Mouse (Mus musculus): ENCODE measurements around the gene Armc8. TPM values are rescaled to one million over a fixed set of nuclear protein-coding genes. Genes with fewer than 3 reads are reported as not detected.

Gene Armc8
- total RNA-seq, 1 experiment: 25.7 TPM

DNA sequence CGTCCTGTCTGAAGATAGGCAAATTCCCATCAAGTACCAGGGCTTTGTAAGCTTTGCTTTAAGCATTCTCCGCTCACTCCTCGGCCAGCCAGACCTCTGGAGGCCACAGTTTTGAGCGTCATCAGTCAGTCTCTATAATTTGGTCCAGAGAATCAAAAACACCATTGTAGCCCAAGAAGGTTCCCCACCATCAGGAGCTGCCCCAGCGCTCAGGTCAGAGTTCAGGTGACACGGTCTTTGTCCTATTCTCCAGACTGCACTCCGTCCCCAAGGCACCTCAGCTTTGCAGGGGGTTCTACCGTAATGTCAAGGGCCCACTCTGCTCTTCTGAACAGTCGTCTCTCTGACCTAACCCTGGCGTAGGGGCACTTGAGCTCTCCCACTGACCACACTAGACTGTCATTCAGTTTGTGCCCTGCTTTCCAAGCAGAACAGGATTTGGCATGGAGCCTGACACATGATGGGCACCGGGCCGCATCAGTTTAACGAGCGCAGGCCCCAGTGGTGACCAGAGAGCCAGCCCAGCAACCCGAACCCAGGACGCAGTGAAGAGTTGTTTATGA lies 133.0 kb downstream of the Armc8 start:
- H3K27ac ChIP-seq (ENCODE audit: insufficient read depth, low read depth, low read length, poor library complexity, severe bottlenecking): no peak overlapping the region
- H3K9ac ChIP-seq (ENCODE audit: insufficient read depth, low read depth, low read length, poor library complexity, severe bottlenecking): peak overlapping the region; percentile 74; the same call in 1 of the 2 replicates
- TF ChIP-seq HCFC1 (IDR thresholded peaks at IDR 0.05; ENCODE audit: borderline replicate concordance, insufficient read depth, low read length) (no peak), ZNF384 (IDR thresholded peaks at IDR 0.05; ENCODE audit: low read depth, low read length) (no peak), CHD2 (IDR thresholded peaks at IDR 0.05; ENCODE audit: low read depth, low read length) (no peak), ZC3H11A (IDR thresholded peaks at IDR 0.05; ENCODE audit: borderline replicate concordance, low read depth, low read length) (no peak), MAFK (IDR thresholded peaks at IDR 0.05; ENCODE audit: insufficient read depth, low read depth, low read length) (no peak)
- H3K4me3 ChIP-seq (ENCODE audit: insufficient read depth in 1 of 2, low read depth in 1 of 2, low read length in 2 of 2, poor library complexity in 1 of 2, severe bottlenecking in 1 of 2): peak overlapping the region; percentile 64 to 89
- DNase-seq (ENCODE audit: low read depth, low spot score): no peak
- H3K4me1 ChIP-seq (ENCODE audit: control insufficient read depth in 2 of 2, insufficient read depth in 2 of 2, low read length in 2 of 2, poor library complexity in 1 of 2): peaks cover 8 to 12% of the 10 kb centered on the region in 2 experiments; a peak in 3 of 4 replicates
- no peaks in the 10 kb centered on the region for H3K36me3 ChIP-seq (ENCODE audit: control insufficient read depth, insufficient read depth, low read length, poor library complexity, severe bottlenecking)
- H3K9me3 ChIP-seq (ENCODE audit: control insufficient read depth, insufficient read depth, low read depth, low read length): no peaks in the 10 kb centered on the region
- in situ Hi-C loops (cut with MboI; ENCODE audit: low sequenced_read_pairs in 2 of 2, unreplicated experiment in 2 of 2): no loop called here

DNA sequence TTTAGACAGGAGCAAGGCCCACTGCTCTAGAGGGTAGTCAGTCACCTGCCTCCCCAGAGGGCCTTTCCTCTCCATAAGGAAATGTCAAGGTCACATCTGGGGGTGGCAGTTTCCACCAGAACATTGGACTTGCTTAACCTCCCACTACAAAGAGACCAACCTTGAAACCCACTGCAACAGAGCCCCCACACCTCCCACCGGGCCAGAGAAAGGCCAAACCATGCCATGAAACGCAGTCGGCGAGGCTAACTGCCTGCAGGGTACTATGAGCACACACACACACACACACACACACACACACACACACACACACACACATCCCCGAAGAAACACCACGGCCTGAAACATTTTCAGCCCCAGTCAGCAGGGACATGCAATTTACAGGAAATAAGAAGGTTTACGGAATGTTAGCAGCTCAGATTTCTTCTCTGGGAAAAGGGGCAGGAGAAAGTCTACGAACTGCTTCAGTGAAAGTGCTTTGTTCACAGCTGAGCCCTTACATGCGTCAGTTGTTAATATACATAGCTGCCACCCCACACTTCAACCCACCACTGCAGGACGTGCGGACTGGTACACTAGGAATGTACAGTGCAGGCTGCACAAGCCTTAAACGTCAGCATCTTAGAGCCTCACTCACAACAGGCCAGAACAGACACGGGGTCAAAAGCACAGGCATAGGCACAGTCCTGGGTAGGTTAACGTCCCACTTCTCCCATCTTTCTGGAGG lies 133.6 kb downstream of the Armc8 start:
- Histone ChIP-seq H3K4me3 (ENCODE audit: insufficient read depth in 1 of 2, low read depth in 1 of 2, low read length in 2 of 2, poor library complexity in 1 of 2, severe bottlenecking in 1 of 2) (peak overlapping the region in 1 of 2 experiments; percentile 89; a peak in 3 of 4 replicates), H3K4me1 (ENCODE audit: control insufficient read depth in 2 of 2, insufficient read depth in 2 of 2, low read length in 2 of 2, poor library complexity in 1 of 2) (peaks cover 8 to 14% of the 10 kb centered on the region in 2 experiments; a peak in 3 of 4 replicates), H3K9me3 (ENCODE audit: control insufficient read depth, insufficient read depth, low read depth, low read length) (no peaks in the 10 kb centered on the region), H3K27ac (ENCODE audit: insufficient read depth, low read depth, low read length, poor library complexity, severe bottlenecking) (no peak overlapping the region), H3K36me3 (ENCODE audit: control insufficient read depth, insufficient read depth, low read length, poor library complexity, severe bottlenecking) (no peaks in the 10 kb centered on the region), H3K9ac (ENCODE audit: insufficient read depth, low read depth, low read length, poor library complexity, severe bottlenecking) (no peak overlapping the region)
- no peak for TF ChIP-seq ZNF384 (IDR thresholded peaks at IDR 0.05; ENCODE audit: low read depth, low read length)
- TF ChIP-seq ZC3H11A (IDR thresholded peaks at IDR 0.05; ENCODE audit: borderline replicate concordance, low read depth, low read length): no peak
- TF ChIP-seq HCFC1 (IDR thresholded peaks at IDR 0.05; ENCODE audit: borderline replicate concordance, insufficient read depth, low read length): no peak
- no peak for TF ChIP-seq MAFK (IDR thresholded peaks at IDR 0.05; ENCODE audit: insufficient read depth, low read depth, low read length)
- no peak for TF ChIP-seq CHD2 (IDR thresholded peaks at IDR 0.05; ENCODE audit: low read depth, low read length)
- in situ Hi-C loops (cut with MboI; ENCODE audit: low sequenced_read_pairs in 2 of 2, unreplicated experiment in 2 of 2): no loop called here
- DNase-seq (ENCODE audit: low read depth, low spot score): no peak

DNA sequence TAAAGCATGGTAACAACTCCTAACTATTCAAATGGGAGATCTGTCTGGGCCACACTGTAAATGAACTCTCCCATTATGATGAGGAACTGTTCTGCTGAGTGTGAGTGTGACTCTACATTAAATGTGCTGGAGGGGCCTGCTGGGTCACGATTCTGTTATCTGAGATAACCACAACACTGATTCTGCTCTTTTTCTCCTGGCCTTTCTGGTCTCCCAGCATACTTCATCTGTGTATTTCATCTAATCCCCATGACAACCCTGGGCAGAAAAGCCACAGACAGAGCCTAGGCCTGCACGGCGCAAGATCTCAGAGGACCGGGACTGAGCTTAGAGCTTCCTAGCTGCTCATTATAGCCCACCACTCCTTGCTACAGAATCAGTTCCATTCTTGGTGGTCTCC lies 136.2 kb downstream of the Armc8 start:
- DNase-seq (ENCODE audit: low read depth, low spot score): no peak
- TF ChIP-seq ZC3H11A (IDR thresholded peaks at IDR 0.05; ENCODE audit: borderline replicate concordance, low read depth, low read length) (no peak), MAFK (IDR thresholded peaks at IDR 0.05; ENCODE audit: insufficient read depth, low read depth, low read length) (no peak), ZNF384 (IDR thresholded peaks at IDR 0.05; ENCODE audit: low read depth, low read length) (no peak), HCFC1 (IDR thresholded peaks at IDR 0.05; ENCODE audit: borderline replicate concordance, insufficient read depth, low read length) (no peak), CHD2 (IDR thresholded peaks at IDR 0.05; ENCODE audit: low read depth, low read length) (no peak)
- no peak overlapping the region for H3K9ac ChIP-seq (ENCODE audit: insufficient read depth, low read depth, low read length, poor library complexity, severe bottlenecking)
- no peak overlapping the region for H3K27ac ChIP-seq (ENCODE audit: insufficient read depth, low read depth, low read length, poor library complexity, severe bottlenecking)
- in situ Hi-C loops (cut with MboI; ENCODE audit: low sequenced_read_pairs in 2 of 2, unreplicated experiment in 2 of 2): no loop called here
- H3K4me1 ChIP-seq (ENCODE audit: control insufficient read depth in 2 of 2, insufficient read depth in 2 of 2, low read length in 2 of 2, poor library complexity in 1 of 2): peaks cover 15 to 18% of the 10 kb centered on the region in 2 experiments
- no peaks in the 10 kb centered on the region for H3K36me3 ChIP-seq (ENCODE audit: control insufficient read depth, insufficient read depth, low read length, poor library complexity, severe bottlenecking)
- no peak overlapping the region for H3K4me3 ChIP-seq (ENCODE audit: insufficient read depth in 1 of 2, low read depth in 1 of 2, low read length in 2 of 2, poor library complexity in 1 of 2, severe bottlenecking in 1 of 2)
- H3K9me3 ChIP-seq (ENCODE audit: control insufficient read depth, insufficient read depth, low read depth, low read length): no peaks in the 10 kb centered on the region

DNA sequence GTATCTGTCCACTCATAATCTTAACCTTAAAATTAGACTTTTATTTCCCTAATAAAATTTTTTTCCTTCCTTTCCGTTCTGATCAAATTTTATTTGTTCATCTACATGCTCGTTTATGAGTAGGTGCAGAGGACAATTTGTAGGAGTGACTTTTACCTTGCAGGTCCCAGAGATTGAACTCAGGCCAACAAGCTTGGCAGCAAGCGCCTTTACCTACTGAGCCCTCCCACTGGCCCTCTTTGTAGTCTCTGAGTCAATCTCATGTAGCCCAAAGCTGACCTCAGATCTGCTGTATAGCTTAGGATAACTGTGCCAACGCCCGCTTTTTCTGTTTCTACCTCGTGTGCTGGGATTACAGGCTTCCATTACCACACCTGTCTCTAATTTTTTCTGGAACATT lies 136.7 kb downstream of the Armc8 start:
- Histone ChIP-seq H3K9ac (ENCODE audit: insufficient read depth, low read depth, low read length, poor library complexity, severe bottlenecking) (no peak overlapping the region), H3K4me3 (ENCODE audit: insufficient read depth in 1 of 2, low read depth in 1 of 2, low read length in 2 of 2, poor library complexity in 1 of 2, severe bottlenecking in 1 of 2) (no peak overlapping the region), H3K27ac (ENCODE audit: insufficient read depth, low read depth, low read length, poor library complexity, severe bottlenecking) (no peak overlapping the region), H3K4me1 (ENCODE audit: control insufficient read depth in 2 of 2, insufficient read depth in 2 of 2, low read length in 2 of 2, poor library complexity in 1 of 2) (peaks cover 15 to 18% of the 10 kb centered on the region in 2 experiments), H3K9me3 (ENCODE audit: control insufficient read depth, insufficient read depth, low read depth, low read length) (no peaks in the 10 kb centered on the region), H3K36me3 (ENCODE audit: control insufficient read depth, insufficient read depth, low read length, poor library complexity, severe bottlenecking) (no peaks in the 10 kb centered on the region)
- no peak for DNase-seq (ENCODE audit: low read depth, low spot score)
- in situ Hi-C loops (cut with MboI; ENCODE audit: low sequenced_read_pairs in 2 of 2, unreplicated experiment in 2 of 2): no loop called here
- TF ChIP-seq HCFC1 (IDR thresholded peaks at IDR 0.05; ENCODE audit: borderline replicate concordance, insufficient read depth, low read length) (no peak), CHD2 (IDR thresholded peaks at IDR 0.05; ENCODE audit: low read depth, low read length) (no peak), ZC3H11A (IDR thresholded peaks at IDR 0.05; ENCODE audit: borderline replicate concordance, low read depth, low read length) (no peak), MAFK (IDR thresholded peaks at IDR 0.05; ENCODE audit: insufficient read depth, low read depth, low read length) (no peak), ZNF384 (IDR thresholded peaks at IDR 0.05; ENCODE audit: low read depth, low read length) (no peak)
